Mouse (Mus musculus) lung, postnatal 0 days (tissue): ENCODE results near the gene Gcc2. TPM values are rescaled to one million over a fixed set of nuclear protein-coding genes. Genes with fewer than 3 reads are reported as not detected.
"Not testable (repeated sequence)": the region's sequence is repeated elsewhere in the genome, so short reads cannot be mapped to it uniquely, and the experiment has no call there.

Source experiments
- ATAC-seq: fragments of 200-750 bp; cut with Nextera tagmentation; 2 replicates; pipeline ENCODE4 v1.8.0; 2017; ENCODE audit warnings: moderate library complexity
- DNase-seq: peaks from one replicate; pipeline ENCODE4 v3.0.0-alpha.2; 2016; ENCODE audit warnings: low spot score
- H3K27ac ChIP-seq: fragments of 300-500 bp; sonication (generic); 2 replicates; pipeline ENCODE4 v1.5.1; 2014; ENCODE audit warnings: antibody characterized with exemption, mild to moderate bottlenecking, low read length, mixed read lengths
- H3K27me3 ChIP-seq: fragments of 300-500 bp; sonication (generic); replicated peaks from 2 replicates; pipeline ENCODE4 v1.6.1; 2014; ENCODE audit warnings: low read length, mixed read lengths; ENCODE audit not compliant: insufficient read depth
- H3K36me3 ChIP-seq: fragments of 300-500 bp; sonication (generic); 2 replicates; pipeline ENCODE4 v1.6.1; 2014; ENCODE audit warnings: low read length, mixed read lengths; ENCODE audit not compliant: insufficient read depth
- H3K4me1 ChIP-seq: fragments of 300-500 bp; sonication (generic); 2 replicates; pipeline ENCODE4 v1.6.1; 2014; ENCODE audit warnings: antibody characterized with exemption, low read depth, low read length, mixed read lengths; ENCODE audit not compliant: insufficient read depth
- H3K4me2 ChIP-seq: fragments of 300-500 bp; sonication (generic); replicated peaks from 2 replicates; pipeline ENCODE4 v1.6.1; 2014; ENCODE audit warnings: low read depth, mild to moderate bottlenecking, low read length, moderate library complexity, mixed read lengths
- H3K4me3 ChIP-seq: fragments of 300-500 bp; sonication (generic); 2 replicates; pipeline ENCODE4 v1.5.1; 2014; ENCODE audit warnings: low read depth, low read length
- H3K9ac ChIP-seq: fragments of 300-500 bp; sonication (generic); replicated peaks from 2 replicates; pipeline ENCODE4 v1.6.1; 2014; ENCODE audit warnings: low read depth, mild to moderate bottlenecking
- H3K9me3 ChIP-seq: fragments of 300-500 bp; sonication (generic); 2 replicates; pipeline ENCODE4 v1.6.1; 2016; ENCODE audit warnings: low read length, mixed read lengths
- WGBS: fragments of 180-500 bp; shearing (Covaris S2); extraction: QIAGEN DNeasy Blood & Tissue Kit; methylation state at CpG from one replicate; pipeline ENCODE4 v1.1.7; 2014; 5-methylcytosine and 5-hydroxymethylcytosine counted together
- polyA plus RNA-seq: library from polyadenylated mRNA; unstranded; fragments of >200 nt; fragmentation: Nextera tagmentation; extraction: Ambion mirVana; gene quantifications from 2 replicates; pipeline ENCODE4 v1.2.1, GENCODE M21; 2015

The Gcc2 gene
- polyA plus RNA-seq, 1 experiment from 2014 or later = 91.7 TPM

DNA sequence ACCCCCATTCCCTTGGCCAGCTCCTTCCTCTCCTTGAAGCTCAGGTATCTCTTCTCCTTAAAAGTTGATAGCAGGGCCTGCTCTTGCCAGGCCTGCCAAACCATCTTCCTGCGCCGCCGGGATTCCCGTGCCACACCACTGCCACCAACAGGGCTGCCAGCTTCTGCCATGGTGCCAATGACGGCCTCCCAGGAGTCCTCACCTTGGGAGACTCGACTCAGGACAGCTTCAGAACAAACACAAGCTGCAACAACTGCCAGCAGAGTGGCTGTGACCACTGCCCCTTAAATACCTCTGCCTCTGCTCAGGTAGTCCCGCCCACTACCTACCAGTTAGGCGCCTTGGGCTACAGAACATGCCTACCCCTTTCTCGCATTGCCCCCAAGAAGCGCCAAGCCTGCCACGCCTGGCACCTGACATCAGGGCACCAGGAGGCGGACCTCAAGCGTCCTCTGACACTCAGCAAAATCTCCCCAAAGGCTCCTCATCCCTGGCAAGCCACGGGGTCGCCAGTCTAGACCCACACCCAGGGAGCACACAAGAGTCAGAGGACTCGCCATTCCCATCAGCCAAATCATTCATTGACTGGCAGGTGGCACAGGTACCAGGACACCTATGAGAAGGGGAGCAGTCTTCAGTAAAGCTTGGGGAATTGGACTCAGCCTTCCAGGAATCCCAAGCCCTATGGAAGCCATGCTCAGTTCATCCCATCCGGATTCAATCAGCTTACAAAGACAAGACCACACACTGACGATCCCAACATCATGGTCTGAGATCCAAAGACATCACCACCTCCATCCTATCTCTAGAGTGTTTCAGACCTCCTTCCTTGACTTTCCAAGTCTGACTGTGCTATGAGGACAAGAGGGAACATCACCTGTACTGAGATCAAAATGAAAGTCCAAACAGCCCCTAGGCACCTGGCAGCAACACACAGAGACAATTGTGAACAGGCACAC, 30.2 kb upstream of the Gcc2 start, which contains the start of gene AW822073:
AW822073 (minus strand) TSS at position 104 of the 959 bp plus-strand sequence.
- H3K36me3 ChIP-seq, H3K4me2 ChIP-seq, H3K4me1 ChIP-seq, H3K27me3 ChIP-seq, ATAC-seq, H3K9ac ChIP-seq, H3K27ac ChIP-seq, H3K9me3 ChIP-seq, H3K4me3 ChIP-seq, DNase-seq: not testable (repeated sequence)
- 79% methylated on average over 16 of the region's 18 CpGs for WGBS

DNA sequence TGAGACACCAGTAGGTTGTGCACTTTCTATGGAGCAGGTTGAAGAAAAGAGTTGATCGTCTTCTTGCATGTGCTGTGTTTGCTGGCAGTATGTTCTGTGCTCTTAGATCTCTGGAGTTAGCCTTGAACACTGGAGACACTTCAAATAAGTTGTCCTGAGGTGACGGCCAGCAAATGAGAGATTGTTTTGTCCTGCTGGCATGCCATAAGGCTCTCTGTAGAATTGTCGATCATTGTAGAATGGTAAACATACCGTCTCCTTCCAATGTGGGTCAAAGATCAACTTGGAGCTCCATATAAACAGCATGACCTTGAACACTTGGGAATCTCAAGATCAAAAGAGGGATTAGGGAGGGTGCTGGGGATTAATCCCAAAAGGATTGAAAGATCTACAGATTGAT, 28.9 kb upstream of the Gcc2 start:
- not testable (repeated sequence) for H3K27ac ChIP-seq, H3K9ac ChIP-seq, H3K36me3 ChIP-seq, H3K4me1 ChIP-seq, H3K4me2 ChIP-seq, ATAC-seq, H3K4me3 ChIP-seq, H3K27me3 ChIP-seq, H3K9me3 ChIP-seq
- DNase-seq = peak; percentile 43
- WGBS = 85% methylated on average over 4 of the region's 4 CpGs

DNA sequence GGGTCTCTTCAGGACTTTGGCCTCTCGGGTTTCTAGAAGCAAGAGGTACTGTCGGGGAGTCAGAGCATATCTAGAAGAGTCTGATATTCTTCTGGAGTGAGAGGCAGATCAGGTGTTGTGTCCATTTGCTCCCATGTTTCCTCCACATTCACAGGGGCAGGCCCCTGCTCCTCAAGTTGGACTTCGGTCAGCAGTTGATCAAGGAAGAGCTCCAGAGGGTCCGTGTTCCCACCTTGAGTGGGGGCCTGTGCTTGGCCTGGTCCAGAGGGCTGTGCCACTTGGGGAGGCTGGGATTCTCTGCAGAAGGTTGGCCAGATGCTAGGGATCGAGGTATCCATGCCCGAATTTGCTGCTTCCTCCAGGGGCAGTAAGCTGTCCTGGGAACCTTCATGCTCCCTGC, 27.5 kb upstream of the Gcc2 start:
- H3K27ac ChIP-seq, H3K36me3 ChIP-seq, H3K27me3 ChIP-seq, H3K9me3 ChIP-seq, H3K4me1 ChIP-seq, ATAC-seq, DNase-seq, H3K4me3 ChIP-seq, H3K9ac ChIP-seq, H3K4me2 ChIP-seq: not testable (repeated sequence)
- 80% methylated on average over 2 of the region's 6 CpGs for WGBS

DNA sequence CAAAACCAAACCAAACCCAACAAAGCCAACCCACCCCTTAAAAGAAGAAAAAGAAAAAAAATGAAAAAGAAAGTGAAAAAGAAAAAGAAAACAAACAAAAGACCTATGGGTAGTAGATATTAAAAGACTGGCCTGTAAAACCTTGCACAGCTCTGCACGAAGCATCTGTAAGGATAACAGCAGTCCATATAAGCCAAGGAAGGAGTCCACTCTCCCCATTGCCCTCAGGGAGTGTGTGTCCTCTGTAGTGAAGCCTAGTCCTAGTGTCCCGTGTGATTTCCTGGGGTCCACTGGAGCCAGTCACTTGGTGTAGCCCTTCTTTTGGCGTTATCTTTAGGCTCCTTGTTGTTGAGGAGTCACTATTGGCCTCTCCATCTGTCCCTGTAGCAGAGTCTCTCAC, 25.3 kb upstream of the Gcc2 start:
- not testable (repeated sequence) for H3K9me3 ChIP-seq, ATAC-seq

GRCm38 (mm10) chr10:58231088-58231487, 24.2 kb upstream of the Gcc2 start:
- not testable (repeated sequence) for H3K9ac ChIP-seq, H3K4me1 ChIP-seq, H3K4me3 ChIP-seq, H3K27ac ChIP-seq, H3K36me3 ChIP-seq, H3K9me3 ChIP-seq, H3K27me3 ChIP-seq, DNase-seq, H3K4me2 ChIP-seq
- 73% methylated on average over 4 of the region's 7 CpGs for WGBS
- peak; percentile 30 for ATAC-seq

More for the DNA sequence above, 25.3 kb upstream of the Gcc2 start:
- not testable (repeated sequence) for H3K4me2 ChIP-seq, H3K4me3 ChIP-seq, H3K27me3 ChIP-seq, DNase-seq, H3K36me3 ChIP-seq, H3K9ac ChIP-seq, H3K27ac ChIP-seq, H3K4me1 ChIP-seq
- WGBS = 54% methylated on average over 3 of the region's 3 CpGs

DNA sequence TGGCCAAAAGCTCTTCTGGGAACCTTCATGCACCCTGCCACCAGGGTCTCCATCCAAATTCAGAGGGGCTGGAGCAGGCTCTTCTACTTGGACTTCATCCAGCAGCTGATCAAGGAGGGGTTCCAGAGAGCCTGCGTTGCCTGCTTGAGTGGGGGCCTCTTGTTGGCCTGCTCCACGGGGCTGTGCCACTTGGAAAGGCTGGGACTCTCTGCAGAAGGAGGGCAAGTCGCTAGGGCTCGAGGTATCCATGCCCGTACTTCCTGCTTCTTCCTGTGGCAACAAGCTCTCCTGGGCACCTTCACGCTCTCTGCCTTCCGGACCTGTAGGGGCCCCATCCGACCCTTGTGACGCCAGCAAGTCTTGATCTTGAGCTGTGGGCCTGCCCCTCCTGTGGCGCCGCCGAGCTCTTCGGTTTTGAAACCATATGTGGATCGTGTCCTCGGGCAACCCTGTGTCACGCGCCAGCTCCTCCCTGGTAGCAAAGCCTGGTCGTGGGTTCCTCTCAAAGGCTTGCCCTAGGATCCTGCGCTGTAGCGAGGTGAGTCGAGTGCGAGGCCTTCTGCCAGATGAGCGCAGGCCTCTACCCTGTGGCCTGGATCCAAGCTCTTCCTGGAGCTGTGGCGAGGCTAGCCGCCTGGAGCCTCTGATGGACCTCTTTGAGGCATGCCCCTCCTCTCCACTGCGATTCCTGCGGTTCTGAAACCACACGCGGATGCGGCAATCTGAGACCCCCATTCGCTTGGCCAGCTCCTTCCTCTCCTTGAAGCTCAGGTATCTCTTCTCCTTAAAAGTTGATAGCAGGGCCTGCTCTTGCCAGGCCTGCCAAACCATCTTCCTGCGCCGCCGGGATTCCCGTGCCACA, 23.3 kb upstream of the Gcc2 start:
- H3K36me3 ChIP-seq, H3K4me3 ChIP-seq, H3K9me3 ChIP-seq, H3K27ac ChIP-seq, H3K4me2 ChIP-seq, H3K27me3 ChIP-seq, H3K9ac ChIP-seq, H3K4me1 ChIP-seq: not testable (repeated sequence)
- ATAC-seq (peak; percentile 70), DNase-seq (peak; percentile 67)
- WGBS = 85% methylated on average over 27 of the region's 35 CpGs

GRCm38 (mm10) chr10:58232641-58232969, 22.7 kb upstream of the Gcc2 start, which contains the start of gene Duxf3:
Duxf3 (minus strand) TSS chr10:58232675.
- H3K27me3 ChIP-seq, H3K27ac ChIP-seq, H3K9ac ChIP-seq, H3K4me2 ChIP-seq, H3K4me1 ChIP-seq, H3K9me3 ChIP-seq, H3K36me3 ChIP-seq, H3K4me3 ChIP-seq, DNase-seq: not testable (repeated sequence)
- WGBS = 74% methylated on average over 4 of the region's 8 CpGs
- peak; percentile 39 for ATAC-seq

- DNase-seq, H3K9ac ChIP-seq, H3K4me2 ChIP-seq, H3K4me1 ChIP-seq, H3K27me3 ChIP-seq, H3K9me3 ChIP-seq, H3K36me3 ChIP-seq, H3K4me3 ChIP-seq, H3K27ac ChIP-seq: not testable (repeated sequence)
- peak; percentile 27 for ATAC-seq
- WGBS = 79% methylated on average over 9 of the region's 10 CpGs
Observed at GRCm38 (mm10) chr10:58233054-58233739, 22.1 kb upstream of the Gcc2 start.

DNA sequence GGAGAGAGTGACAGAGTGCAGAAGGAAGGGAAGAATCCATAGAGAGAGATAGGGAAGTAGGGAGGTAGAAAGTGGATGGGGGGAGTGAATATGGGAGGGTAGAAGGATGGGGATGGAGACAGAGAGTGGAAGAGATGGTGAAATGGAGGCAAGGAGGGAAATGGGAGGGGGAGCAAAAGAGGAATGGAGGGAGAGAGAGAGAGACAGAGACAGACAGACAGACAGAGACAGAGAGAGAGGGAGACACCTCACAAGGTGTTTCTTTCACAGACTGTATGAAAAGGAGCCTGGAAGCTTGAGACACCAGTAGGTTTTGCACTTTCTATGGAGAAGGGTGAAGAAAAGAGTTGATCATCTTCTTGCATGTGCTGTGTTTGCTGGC, 21.6 kb upstream of the Gcc2 start:
- not testable (repeated sequence) for ATAC-seq, H3K36me3 ChIP-seq, H3K9me3 ChIP-seq, H3K4me2 ChIP-seq, H3K4me3 ChIP-seq, DNase-seq, H3K9ac ChIP-seq, H3K4me1 ChIP-seq, H3K27me3 ChIP-seq, H3K27ac ChIP-seq
